Mouse (Mus musculus): ENCODE results near the gene Olfr5.
A peak's percentile ranks its signal among the peaks of the same experiment; 100 is the strongest.
"Not testable (repeated sequence)": the region's sequence is repeated elsewhere in the genome, so short reads cannot be mapped to it uniquely, and the experiment has no call there.

Gene Olfr5

GRCm38 (mm10) chr7:6486841-6487240, at the start of gene Olfr5:
TSS of gene Olfr5 (minus strand) at chr7:6486941.
- no peak for DNase-seq (ENCODE audit: low read depth, low spot score)

- DNase-seq (ENCODE audit: low read depth, low spot score) = peak; percentile 11
Observed at GRCm38 (mm10) chr7:6526141-6526540, 39.4 kb upstream of the Olfr5 start.

GRCm38 (mm10) chr7:6525001-6525400, 38.3 kb upstream of the Olfr5 start:
- no peak for DNase-seq (ENCODE audit: low read depth, low spot score)

GRCm38 (mm10) chr7:6522850-6523249, 36.1 kb upstream of the Olfr5 start, which contains the start of gene Olfr1349:
TSS of gene Olfr1349 (minus strand) at chr7:6522950.
- no peak for DNase-seq (ENCODE audit: low read depth, low spot score)

- no peak for DNase-seq (ENCODE audit: low read depth, low spot score)
Observed at GRCm38 (mm10) chr7:6521666-6522065, 34.9 kb upstream of the Olfr5 start.

- DNase-seq (ENCODE audit: low read depth, low spot score) = no peak
Observed at GRCm38 (mm10) chr7:6508648-6509047, 21.9 kb upstream of the Olfr5 start, which contains the start of gene Olfr1348. TSS of gene Olfr1348 (minus strand) at chr7:6508748.

- DNase-seq (ENCODE audit: low read depth, low spot score) = no peak
Observed at GRCm38 (mm10) chr7:6499655-6500054, 12.9 kb upstream of the Olfr5 start, which contains the start of gene Olfr1347. TSS of gene Olfr1347 (minus strand) at chr7:6499755.

GRCm38 (mm10) chr7:6477633-6478032, 9.1 kb downstream of the Olfr5 start:
- not testable (repeated sequence) for DNase-seq (ENCODE audit: low read depth, low spot score)

GRCm38 (mm10) chr7:6466951-6467350, 19.8 kb downstream of the Olfr5 start, which contains the start of gene Olfr1346:
TSS of gene Olfr1346 (plus strand) at chr7:6467101.
- DNase-seq (ENCODE audit: low read depth, low spot score) = no peak

- no peak for DNase-seq (ENCODE audit: low read depth, low spot score)
Observed at GRCm38 (mm10) chr7:6456399-6456798, 30.3 kb downstream of the Olfr5 start.

- no peak for DNase-seq (ENCODE audit: low read depth, low spot score)
Observed at GRCm38 (mm10) chr7:6455868-6456267, 30.9 kb downstream of the Olfr5 start, which contains the start of gene Olfr1336. TSS of gene Olfr1336 (plus strand) at chr7:6456168.

GRCm38 (mm10) chr7:6447771-6448170, 39.0 kb downstream of the Olfr5 start:
- DNase-seq (ENCODE audit: low read depth, low spot score) = no peak

- DNase-seq (ENCODE audit: low read depth, low spot score) = no peak
Observed at GRCm38 (mm10) chr7:6441173-6441572, 45.6 kb downstream of the Olfr5 start.

- DNase-seq (ENCODE audit: low read depth, low spot score) = no peak
Observed at GRCm38 (mm10) chr7:6438388-6438787, 48.4 kb downstream of the Olfr5 start, which contains the start of gene Olfr1344. TSS of gene Olfr1344 (plus strand) at chr7:6438688.

- DNase-seq (ENCODE audit: low read depth, low spot score) = peak; percentile 70
Observed at GRCm38 (mm10) chr7:6430342-6430741, 56.4 kb downstream of the Olfr5 start.

- DNase-seq (ENCODE audit: low read depth, low spot score) = peak; percentile 3
Observed at GRCm38 (mm10) chr7:6429381-6429780, 57.4 kb downstream of the Olfr5 start.
